Comparison of ENCODE assay signal across 8 mouse cellular contexts in genomic region chr17:36836427-36836812, GRCm38 (mm10). TPM values are rescaled to one million over a fixed set of nuclear protein-coding genes. Genes with fewer than 3 reads are reported as not detected.
DNase-seq lines count a peak whose midpoint lies in the region; ATAC-seq lines count a peak whose summit lies in the region.

No protein-coding gene starts in this region.

- peak overlapping the region; percentile 79 for H3K4me2 ChIP-seq in lung, embryonic 15.5 days
- H3K4me2 ChIP-seq in embryonic facial prominence, embryonic 14.5 days (ENCODE audit: low read depth, low read length) = peak overlapping the region; percentile 70
- H3K4me2 ChIP-seq in neural tube, embryonic 12.5 days (replicated peaks) = peak overlapping the region; percentile 59

- H3K36me3 ChIP-seq in lung, embryonic 15.5 days = 0 out of 2 replicates have a peak, but pooled peaks cover 2% of the 10 kb centered on the region
- H3K36me3 ChIP-seq in embryonic facial prominence, embryonic 14.5 days (ENCODE audit: control insufficient read depth, insufficient read depth, low read length) = no peaks in the 10 kb centered on the region
- H3K36me3 ChIP-seq in limb, embryonic 10.5 days = no peaks in the 10 kb centered on the region
- H3K36me3 ChIP-seq in neural tube, embryonic 12.5 days = no peaks in the 10 kb centered on the region

- H3K27ac ChIP-seq in lung, embryonic 15.5 days = peak overlapping the region; percentile 98
- H3K27ac ChIP-seq in embryonic facial prominence, embryonic 14.5 days (replicated peaks; ENCODE audit: low read depth, low read length) = peak overlapping the region; percentile 95
- H3K27ac ChIP-seq in limb, embryonic 10.5 days = peak overlapping the region; percentile 95
- no peak overlapping the region for H3K27ac ChIP-seq in neural tube, embryonic 12.5 days

- H3K4me1 ChIP-seq in lung, embryonic 15.5 days = peaks cover 20% of the 10 kb centered on the region
- H3K4me1 ChIP-seq in embryonic facial prominence, embryonic 14.5 days (ENCODE audit: control insufficient read depth, insufficient read depth, low read length) = 0 out of 2 replicates have a peak, but pooled peaks cover 3% of the 10 kb centered on the region
- H3K4me1 ChIP-seq in limb, embryonic 10.5 days = peaks cover 9% of the 10 kb centered on the region
- peaks cover 8% of the 10 kb centered on the region; the same call in 1 of the 2 replicates for H3K4me1 ChIP-seq in neural tube, embryonic 12.5 days

- no peaks in the 10 kb centered on the region for H3K27me3 ChIP-seq in lung, embryonic 15.5 days
- H3K27me3 ChIP-seq in embryonic facial prominence, embryonic 14.5 days (replicated peaks; ENCODE audit: control insufficient read depth, insufficient read depth, low read length) = no peaks in the 10 kb centered on the region
- no peaks in the 10 kb centered on the region for H3K27me3 ChIP-seq in limb, embryonic 10.5 days (ENCODE audit: low read depth, poor library complexity, severe bottlenecking)
- no peaks in the 10 kb centered on the region for H3K27me3 ChIP-seq in neural tube, embryonic 12.5 days (replicated peaks)

- H3K9me3 ChIP-seq in lung, embryonic 15.5 days = no peaks in the 10 kb centered on the region
- H3K9me3 ChIP-seq in embryonic facial prominence, embryonic 14.5 days (ENCODE audit: control insufficient read depth, low read length) = no peaks in the 10 kb centered on the region
- no peaks in the 10 kb centered on the region for H3K9me3 ChIP-seq in limb, embryonic 10.5 days (replicated peaks)
- no peaks in the 10 kb centered on the region for H3K9me3 ChIP-seq in neural tube, embryonic 12.5 days

- ATAC-seq in lung, embryonic 15.5 days (ENCODE audit: borderline replicate concordance, extremely low read depth, low FRiP score, low TSS enrichment) = peak; percentile 25; the same call in 1 of the 2 replicates
- ATAC-seq in embryonic facial prominence, embryonic 14.5 days (ENCODE audit: low read depth) = no peak; the same call in 1 of the 2 replicates
- ATAC-seq in neural tube, embryonic 12.5 days (ENCODE audit: low FRiP score, low read depth) = peak; percentile 49

- no peak for DNase-seq in lung, postnatal 25 days (ENCODE audit: low spot score)
- peak; percentile 3 for DNase-seq in embryonic facial prominence, embryonic 14.5 days (ENCODE audit: low spot score)
- no peak for DNase-seq in limb, embryonic 10.5 days (ENCODE audit: low spot score)
- DNase-seq in T-cell, adult 2 months (ENCODE audit: low spot score) = no peak
- no peak for DNase-seq in urinary bladder, postnatal 36 days (ENCODE audit: low spot score in 2 of 2)
- DNase-seq in spleen, postnatal 36 days (ENCODE audit: low spot score in 2 of 2) = no peak

- H3K4me3 ChIP-seq in lung, embryonic 15.5 days = peak overlapping the region; percentile 87
- peak overlapping the region; percentile 71 for H3K4me3 ChIP-seq in embryonic facial prominence, embryonic 14.5 days (ENCODE audit: low read depth, low read length)
- H3K4me3 ChIP-seq in limb, embryonic 10.5 days = peak overlapping the region; percentile 76
- peak overlapping the region; percentile 74 for H3K4me3 ChIP-seq in neural tube, embryonic 12.5 days

- WGBS in lung, embryonic 15.5 days = 17% methylated on average over 3 of the region's 3 CpGs
- WGBS in embryonic facial prominence, embryonic 14.5 days = 13% methylated on average over 3 of the region's 3 CpGs
- 21% methylated on average over 3 of the region's 3 CpGs for WGBS in limb, embryonic 10.5 days
- 15% methylated on average over 3 of the region's 3 CpGs for WGBS in neural tube, embryonic 12.5 days

- peak overlapping the region; percentile 44 for H3K9ac ChIP-seq in lung, embryonic 15.5 days
- peak overlapping the region; percentile 92 for H3K9ac ChIP-seq in embryonic facial prominence, embryonic 14.5 days (ENCODE audit: low read depth, low read length)
- peak overlapping the region; percentile 79 for H3K9ac ChIP-seq in neural tube, embryonic 12.5 days

RNA-seq across cellular contexts. Expression of gene Trim26, which starts 0.5 kb away (rescaled TPM):
- 39.2 and 43.6 TPM in 2 replicates for polyA plus RNA-seq in lung, embryonic 15.5 days (2015; fragmentation: Nextera tagmentation; extraction: Ambion mirVana)
- 28.5 and 31.9 TPM in 2 replicates for polyA plus RNA-seq in embryonic facial prominence, embryonic 14.5 days (2014; fragmentation: Nextera tagmentation; extraction: Ambion mirVana)
- 36.7 and 48.1 TPM in 2 replicates for polyA plus RNA-seq in limb, embryonic 10.5 days (2016; fragmentation: Nextera tagmentation; extraction: Ambion mirVana)
- polyA plus RNA-seq in neural tube, embryonic 12.5 days (2016; fragmentation: Nextera tagmentation; extraction: Ambion mirVana) = 52.1 and 56.8 TPM in 2 replicates

RNA-seq across cellular contexts. Expression of gene H2-M10.6, which starts 24.4 kb away (rescaled TPM):
- polyA plus RNA-seq in lung, embryonic 15.5 days (2015; fragmentation: Nextera tagmentation; extraction: Ambion mirVana) = not detected in 2 replicates
- not detected in 2 replicates for polyA plus RNA-seq in embryonic facial prominence, embryonic 14.5 days (2014; fragmentation: Nextera tagmentation; extraction: Ambion mirVana)
- not detected in 2 replicates for polyA plus RNA-seq in limb, embryonic 10.5 days (2016; fragmentation: Nextera tagmentation; extraction: Ambion mirVana)
- not detected in 2 replicates for polyA plus RNA-seq in neural tube, embryonic 12.5 days (2016; fragmentation: Nextera tagmentation; extraction: Ambion mirVana)

RNA-seq across cellular contexts. Expression of gene Trim15, which starts 30.6 kb away (rescaled TPM):
- polyA plus RNA-seq in lung, embryonic 15.5 days (2015; fragmentation: Nextera tagmentation; extraction: Ambion mirVana) = 0.14 and 0.21 TPM in 2 replicates
- polyA plus RNA-seq in embryonic facial prominence, embryonic 14.5 days (2014; fragmentation: Nextera tagmentation; extraction: Ambion mirVana) = 0.10 and 0.15 TPM in 2 replicates
- polyA plus RNA-seq in limb, embryonic 10.5 days (2016; fragmentation: Nextera tagmentation; extraction: Ambion mirVana) = 0.18 and 0.30 TPM in 2 replicates
- 0.37 and 0.46 TPM in 2 replicates for polyA plus RNA-seq in neural tube, embryonic 12.5 days (2016; fragmentation: Nextera tagmentation; extraction: Ambion mirVana)

RNA-seq across cellular contexts. Expression of gene Trim10, which starts 33.0 kb away (rescaled TPM):
- polyA plus RNA-seq in lung, embryonic 15.5 days (2015; fragmentation: Nextera tagmentation; extraction: Ambion mirVana) = 4.0 and 5.7 TPM in 2 replicates
- polyA plus RNA-seq in embryonic facial prominence, embryonic 14.5 days (2014; fragmentation: Nextera tagmentation; extraction: Ambion mirVana) = 3.6 and 3.7 TPM in 2 replicates
- polyA plus RNA-seq in limb, embryonic 10.5 days (2016; fragmentation: Nextera tagmentation; extraction: Ambion mirVana) = 5.1 and 5.8 TPM in 2 replicates
- polyA plus RNA-seq in neural tube, embryonic 12.5 days (2016; fragmentation: Nextera tagmentation; extraction: Ambion mirVana) = 4.6 and 5.4 TPM in 2 replicates

RNA-seq across cellular contexts. Expression of gene Trim40, which starts 53.5 kb away (rescaled TPM):
- not detected in 2 replicates for polyA plus RNA-seq in lung, embryonic 15.5 days (2015; fragmentation: Nextera tagmentation; extraction: Ambion mirVana)
- not detected in 2 replicates for polyA plus RNA-seq in embryonic facial prominence, embryonic 14.5 days (2014; fragmentation: Nextera tagmentation; extraction: Ambion mirVana)
- not detected in 2 replicates for polyA plus RNA-seq in limb, embryonic 10.5 days (2016; fragmentation: Nextera tagmentation; extraction: Ambion mirVana)
- not detected in 2 replicates for polyA plus RNA-seq in neural tube, embryonic 12.5 days (2016; fragmentation: Nextera tagmentation; extraction: Ambion mirVana)
